ENCODE assay signal across 8 mouse cellular contexts in genomic region chr16:57120913-57121815, GRCm38 (mm10). TPM values are rescaled to one million over a fixed set of nuclear protein-coding genes. Genes with fewer than 3 reads are reported as not detected.
A peak's percentile ranks its signal among the peaks of the same experiment; 100 is the strongest.
DNase-seq lines count a peak whose midpoint lies in the region; ATAC-seq lines count a peak whose summit lies in the region.

Gene Tomm70a (plus strand): TSS chr16:57121703.

- WGBS in intestine, embryonic 14.5 days: under 1% methylated on average over 32 of the region's 37 CpGs

- H3K4me3 ChIP-seq in intestine, embryonic 14.5 days (ENCODE audit: low read depth, low read length): peak within 1 kb of the TSS; percentile 95

- H3K4me2 ChIP-seq in intestine, embryonic 14.5 days (ENCODE audit: low read length): peak within 1 kb of the TSS; percentile 83

- peaks cover 4% of the 10 kb centered on the region; the same call in 1 of the 2 replicates for H3K36me3 ChIP-seq in intestine, embryonic 14.5 days (ENCODE audit: control insufficient read depth, insufficient read depth, low read length)

- peak within 1 kb of the TSS; percentile 92 for H3K9ac ChIP-seq in intestine, embryonic 14.5 days (ENCODE audit: low read length)

- H3K27ac ChIP-seq in intestine, embryonic 14.5 days (ENCODE audit: low read depth): peak within 1 kb of the TSS; percentile 90

- no peaks in the 10 kb centered on the region for H3K27me3 ChIP-seq in intestine, embryonic 14.5 days (replicated peaks; ENCODE audit: control insufficient read depth, insufficient read depth, low read length)

- intact Hi-C loops in left cerebral cortex, postnatal 14 days (cut with DNase I): no loop called here

- H3K4me1 ChIP-seq in intestine, embryonic 14.5 days (replicated peaks; ENCODE audit: control insufficient read depth, insufficient read depth, low read length): peaks cover 15% of the 10 kb centered on the region

- DNase-seq in adrenal gland, adult 18-20 months (ENCODE audit: low spot score in 2 of 2): peak; percentile 85 to 86
- DNase-seq in embryo, embryonic 11 days: peak; percentile 97
- peak; percentile 93 for DNase-seq in gastrocnemius, postnatal 25 days
- DNase-seq in intestine, embryonic 14.5 days (ENCODE audit: low spot score): peak; percentile 97
- DNase-seq in left cerebral cortex, postnatal 14 days (ENCODE audit: low spot score in 2 of 2): peak; percentile 92 to 99
- peak; percentile 94 for DNase-seq in mesoderm, embryonic 11.5 days (ENCODE audit: low read depth, low spot score)
- peak; percentile 93 to 96 for DNase-seq in right cerebral cortex, postnatal 36 days (ENCODE audit: low spot score in 2 of 2)
- DNase-seq in yolk sac, embryonic 10.5 days (ENCODE audit: low spot score): peak; percentile 98

- H3K9me3 ChIP-seq in intestine, embryonic 14.5 days (ENCODE audit: control insufficient read depth, low read length): no peaks in the 10 kb centered on the region

- ATAC-seq in intestine, embryonic 14.5 days (replicated peaks; ENCODE audit: low FRiP score, low TSS enrichment, low read depth): peak; percentile 99

RNA-seq across cellular contexts. Expression of gene Tomm70a, which starts in this region (rescaled TPM):
- total RNA-seq in adrenal gland, adult 18-20 months (2021): 10 to 100 TPM; 47.5 to 56.4 TPM
- 10 to 100 TPM; 32.5 to 33.9 TPM for total RNA-seq in gastrocnemius, postnatal 25 days (2021)
- 58.5 and 61.4 TPM in 2 replicates for polyA plus RNA-seq in intestine, embryonic 14.5 days (2014; fragmentation: Nextera tagmentation; extraction: Ambion mirVana)
- 100 to 1,000 TPM; 107 to 110 TPM for total RNA-seq in left cerebral cortex, postnatal 14 days (2021)

Comparison
In these comparisons a context has a peak if more than half of its experiments do, and no peak if none do; other contexts are left out.
1. Peak in every context shown above with its lines: DNase-seq, ATAC-seq, H3K4me3 ChIP-seq and H3K27ac ChIP-seq.